Mouse (Mus musculus) lung, embryonic 15.5 days (tissue): ENCODE data around the gene Idi2. TPM values are rescaled to one million over a fixed set of nuclear protein-coding genes. Genes with fewer than 3 reads are reported as not detected.
"Not testable (repeated sequence)": the region's sequence is repeated elsewhere in the genome, so short reads cannot be mapped to it uniquely, and the experiment has no call there.

Experiments
- ATAC-seq: fragments of 200-750 bp; cut with Nextera tagmentation; 2 replicates; pipeline ENCODE4 v1.8.0; 2017; ENCODE audit warnings: moderate number of reproducible peaks, borderline replicate concordance; ENCODE audit not compliant: low FRiP score, low TSS enrichment; ENCODE audit errors: extremely low read depth
- H3K27ac ChIP-seq: fragments of 300-500 bp; sonication (generic); 2 replicates; pipeline ENCODE4 v1.5.1; 2015; ENCODE audit warnings: moderate library complexity, mild to moderate bottlenecking, inconsistent platforms
- H3K27me3 ChIP-seq: fragments of 300-500 bp; sonication (generic); 2 replicates; pipeline ENCODE4 v1.6.1; 2015; ENCODE audit warnings: inconsistent platforms
- H3K36me3 ChIP-seq: fragments of 300-500 bp; sonication (generic); 2 replicates; pipeline ENCODE4 v1.6.1; 2015; ENCODE audit warnings: inconsistent platforms
- H3K4me1 ChIP-seq: fragments of 300-500 bp; sonication (generic); 2 replicates; pipeline ENCODE4 v1.6.1; 2015; ENCODE audit warnings: inconsistent platforms
- H3K4me2 ChIP-seq: fragments of 300-500 bp; sonication (generic); 2 replicates; pipeline ENCODE4 v1.6.1; 2015; ENCODE audit warnings: inconsistent platforms, mild to moderate bottlenecking, moderate library complexity
- H3K4me3 ChIP-seq: fragments of 300-500 bp; sonication (generic); 2 replicates; pipeline ENCODE4 v1.5.1; 2015; ENCODE audit warnings: mild to moderate bottlenecking, inconsistent platforms
- H3K9ac ChIP-seq: fragments of 300-500 bp; sonication (generic); 2 replicates; pipeline ENCODE4 v1.6.1; 2015; ENCODE audit warnings: inconsistent platforms
- H3K9me3 ChIP-seq: fragments of 300-500 bp; sonication (generic); 2 replicates; pipeline ENCODE4 v1.6.1; 2016; ENCODE audit warnings: inconsistent platforms
- WGBS: fragments of 180-500 bp; shearing (Covaris S2); methylation state at CpG from one replicate; pipeline ENCODE4 v1.1.7; 2015; 5-methylcytosine and 5-hydroxymethylcytosine counted together
- polyA plus RNA-seq: library from polyadenylated mRNA; unstranded; fragments of >200 nt; fragmentation: Nextera tagmentation; extraction: Ambion mirVana; gene quantifications from 2 replicates; pipeline ENCODE4 v1.2.1, GENCODE M21; 2015

The Idi2 gene
- polyA plus RNA-seq, 1 experiment from 2014 or later = 0.06 TPM

- not testable (repeated sequence) for H3K9ac ChIP-seq, H3K9me3 ChIP-seq, H3K4me3 ChIP-seq, H3K36me3 ChIP-seq, H3K4me2 ChIP-seq, H3K27ac ChIP-seq, ATAC-seq, H3K27me3 ChIP-seq, H3K4me1 ChIP-seq
- 59% methylated on average over 3 of the region's 3 CpGs for WGBS
Measured at GRCm38 (mm10) chr13:8961128-8961888, 8.6 kb downstream of the Idi2 start.

- not testable (repeated sequence) for H3K36me3 ChIP-seq, H3K9me3 ChIP-seq, H3K27me3 ChIP-seq, H3K9ac ChIP-seq, ATAC-seq, H3K4me2 ChIP-seq, H3K4me3 ChIP-seq, H3K4me1 ChIP-seq, H3K27ac ChIP-seq
- 29% methylated on average over 5 of the region's 5 CpGs for WGBS
Measured at GRCm38 (mm10) chr13:8962266-8962665, 9.6 kb downstream of the Idi2 start.

GRCm38 (mm10) chr13:8965224-8965623, 12.6 kb downstream of the Idi2 start:
- Histone ChIP-seq H3K9me3 (no peaks in the 10 kb centered on the region), H3K36me3 (peaks cover 12% of the 10 kb centered on the region), H3K9ac (no peak overlapping the region), H3K27me3 (no peaks in the 10 kb centered on the region), H3K4me3 (no peak overlapping the region), H3K4me2 (no peak overlapping the region), H3K4me1 (no peaks in the 10 kb centered on the region), H3K27ac (no peak overlapping the region)
- no peak for ATAC-seq
- whole genome bisulfite sequencing = 83% methylated on average over 5 of the region's 5 CpGs

DNA sequence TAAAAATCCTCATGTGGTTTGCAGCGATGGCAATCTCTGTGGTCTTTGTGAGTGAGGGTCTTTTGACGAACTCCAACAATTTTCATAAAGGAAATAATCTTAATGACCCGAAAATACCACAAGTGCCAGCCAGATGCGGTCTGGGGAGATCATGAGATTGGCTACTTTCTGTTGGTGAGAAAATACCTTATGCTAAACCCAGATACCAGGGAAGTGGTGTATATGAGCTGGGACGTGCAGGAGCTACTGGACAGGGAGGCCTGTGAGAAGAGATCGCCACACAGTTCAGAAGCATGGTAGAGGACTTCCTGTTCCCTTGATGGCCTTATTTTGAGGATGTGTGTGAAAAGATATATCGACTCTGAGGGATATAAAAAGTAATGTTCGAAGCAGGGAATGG, 15.1 kb downstream of the Idi2 start:
- H3K9ac ChIP-seq = no peak overlapping the region
- peaks cover 30% of the 10 kb centered on the region for H3K36me3 ChIP-seq
- H3K27ac ChIP-seq = no peak overlapping the region
- WGBS = 87% methylated on average over 8 of the region's 8 CpGs
- H3K27me3 ChIP-seq = no peaks in the 10 kb centered on the region
- no peaks in the 10 kb centered on the region for H3K9me3 ChIP-seq
- no peak overlapping the region for H3K4me3 ChIP-seq
- no peak overlapping the region for H3K4me2 ChIP-seq
- H3K4me1 ChIP-seq = no peaks in the 10 kb centered on the region
- ATAC-seq = no peak

GRCm38 (mm10) chr13:8972369-8972768, 19.7 kb downstream of the Idi2 start:
- H3K4me2 ChIP-seq = no peak overlapping the region
- no peak overlapping the region for H3K4me3 ChIP-seq
- no peaks in the 10 kb centered on the region for H3K9me3 ChIP-seq
- no peak overlapping the region for H3K27ac ChIP-seq
- ATAC-seq = no peak
- no peaks in the 10 kb centered on the region for H3K4me1 ChIP-seq
- peaks cover 75% of the 10 kb centered on the region for H3K36me3 ChIP-seq
- H3K9ac ChIP-seq = no peak overlapping the region
- H3K27me3 ChIP-seq = no peaks in the 10 kb centered on the region

DNA sequence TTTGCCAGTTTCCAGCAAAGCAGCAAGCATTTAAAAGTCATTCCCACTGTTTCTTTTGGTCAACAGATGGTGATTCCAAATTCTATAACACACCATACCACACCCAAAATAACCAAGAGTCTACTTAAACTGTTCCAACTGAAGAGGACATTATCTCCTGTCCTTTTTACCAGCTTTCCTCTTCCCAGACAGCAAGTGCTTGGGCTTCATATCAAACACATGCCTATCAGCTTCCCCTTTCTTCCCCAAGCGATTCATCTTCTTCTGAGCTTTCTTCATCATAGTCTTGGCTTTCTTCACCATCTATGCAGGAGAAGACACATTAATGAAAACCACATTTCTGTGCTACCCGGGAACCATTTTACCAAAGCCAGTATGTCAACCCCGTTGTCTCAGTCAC, 20.3 kb downstream of the Idi2 start:
- 95% methylated on average over 3 of the region's 3 CpGs for WGBS
- ATAC-seq = no peak
- H3K9ac ChIP-seq = no peak overlapping the region
- no peaks in the 10 kb centered on the region for H3K27me3 ChIP-seq
- H3K27ac ChIP-seq = no peak overlapping the region
- peaks cover 82% of the 10 kb centered on the region for H3K36me3 ChIP-seq
- H3K4me2 ChIP-seq = no peak overlapping the region
- H3K9me3 ChIP-seq = no peaks in the 10 kb centered on the region
- no peak overlapping the region for H3K4me3 ChIP-seq
- no peaks in the 10 kb centered on the region for H3K4me1 ChIP-seq

- no peak overlapping the region for H3K27ac ChIP-seq
- 88% methylated on average over 6 of the region's 6 CpGs for WGBS
- no peak for ATAC-seq
- H3K27me3 ChIP-seq = no peaks in the 10 kb centered on the region
- peaks cover 23% of the 10 kb centered on the region; the same call in 1 of the 2 replicates for H3K36me3 ChIP-seq
- no peak overlapping the region for H3K4me3 ChIP-seq
- H3K4me1 ChIP-seq = peaks cover 15% of the 10 kb centered on the region
- H3K4me2 ChIP-seq = no peak overlapping the region
- H3K9me3 ChIP-seq = no peaks in the 10 kb centered on the region
- H3K9ac ChIP-seq = no peak overlapping the region
Measured at GRCm38 (mm10) chr13:8992231-8992630, 39.6 kb downstream of the Idi2 start.

- peak overlapping the region; percentile 84 for H3K9ac ChIP-seq
- H3K27ac ChIP-seq = peak overlapping the region; percentile 53; the same call in 1 of the 2 replicates
- 3% methylated on average over 33 of the region's 33 CpGs for WGBS
- H3K4me1 ChIP-seq = peaks cover 15% of the 10 kb centered on the region
- peak; percentile 54 for ATAC-seq
- H3K36me3 ChIP-seq = peaks cover 10% of the 10 kb centered on the region; the same call in 1 of the 2 replicates
- H3K9me3 ChIP-seq = no peaks in the 10 kb centered on the region
- no peaks in the 10 kb centered on the region for H3K27me3 ChIP-seq
- H3K4me3 ChIP-seq = peak overlapping the region; percentile 97
- H3K4me2 ChIP-seq = peak overlapping the region; percentile 74
Measured at GRCm38 (mm10) chr13:8995159-8995989, 42.7 kb downstream of the Idi2 start.

GRCm38 (mm10) chr13:8995990-8996786, 43.5 kb downstream of the Idi2 start, which contains the start of gene Gtpbp4:
Gene Gtpbp4 (minus strand): TSS chr13:8996083.
- peak within 1 kb of the TSS; percentile 97 for H3K4me3 ChIP-seq
- 0 out of 2 replicates have a peak, but pooled peaks cover 2% of the 10 kb centered on the region for H3K36me3 ChIP-seq
- peaks cover 15% of the 10 kb centered on the region for H3K4me1 ChIP-seq
- under 1% methylated on average over 51 of the region's 51 CpGs for WGBS
- H3K27me3 ChIP-seq = no peaks in the 10 kb centered on the region
- ATAC-seq = peak; percentile 99
- H3K9ac ChIP-seq = peak within 1 kb of the TSS; percentile 92
- H3K9me3 ChIP-seq = no peaks in the 10 kb centered on the region
- peak within 1 kb of the TSS; percentile 75 for H3K4me2 ChIP-seq
- H3K27ac ChIP-seq = peak within 1 kb of the TSS; percentile 75

- not testable (repeated sequence) for H3K9ac ChIP-seq, H3K27me3 ChIP-seq, H3K27ac ChIP-seq, H3K4me3 ChIP-seq, H3K4me2 ChIP-seq, H3K36me3 ChIP-seq, H3K9me3 ChIP-seq, ATAC-seq
- 66% methylated on average over 5 of the region's 5 CpGs for WGBS
- peaks cover 15% of the 10 kb centered on the region for H3K4me1 ChIP-seq
Measured at GRCm38 (mm10) chr13:8997221-8997620, 44.6 kb downstream of the Idi2 start.

GRCm38 (mm10) chr13:8999464-8999863, 46.8 kb downstream of the Idi2 start:
- Histone ChIP-seq H3K9me3 (no peaks in the 10 kb centered on the region), H3K4me1 (peaks cover 14% of the 10 kb centered on the region), H3K4me3 (no peak overlapping the region), H3K36me3 (no peaks in the 10 kb centered on the region), H3K4me2 (no peak overlapping the region), H3K9ac (no peak overlapping the region), H3K27me3 (no peaks in the 10 kb centered on the region), H3K27ac (no peak overlapping the region)
- no peak for ATAC-seq
- 83% methylated on average over 8 of the region's 8 CpGs for WGBS
